Mouse (Mus musculus) limb, embryonic 11.5 days (tissue): ENCODE data around the gene Obp2a. TPM values are rescaled to one million over a fixed set of nuclear protein-coding genes. Genes with fewer than 3 reads are reported as not detected.
"Not testable (repeated sequence)": the region's sequence is repeated elsewhere in the genome, so short reads cannot be mapped to it uniquely, and the experiment has no call there.

Experiments
- ATAC-seq: fragments of 200-750 bp; cut with Nextera tagmentation; 2 replicates; pipeline ENCODE4 v1.8.0; 2017; ENCODE audit warnings: low read depth; ENCODE audit not compliant: insufficient number of reproducible peaks, low FRiP score, low TSS enrichment
- DNase-seq: peaks from one replicate; pipeline ENCODE4 v3.0.0-alpha.2; 2015; ENCODE audit warnings: low spot score
- H3K27ac ChIP-seq: fragments of 300-500 bp; sonication (generic); replicated peaks from 2 replicates; pipeline ENCODE4 v1.5.1; 2014; ENCODE audit warnings: low read depth, mild to moderate bottlenecking, low read length
- H3K27me3 ChIP-seq: fragments of 300-500 bp; sonication (generic); 2 replicates; pipeline ENCODE4 v1.6.1; 2014; ENCODE audit warnings: mild to moderate bottlenecking, low read length, mixed read lengths; ENCODE audit not compliant: control insufficient read depth, insufficient read depth
- H3K36me3 ChIP-seq: fragments of 300-500 bp; sonication (generic); 2 replicates; pipeline ENCODE4 v1.6.1; 2014; ENCODE audit warnings: mild to moderate bottlenecking, low read length, moderate library complexity, mixed read lengths; ENCODE audit not compliant: control insufficient read depth, insufficient read depth
- H3K4me1 ChIP-seq: fragments of 300-500 bp; sonication (generic); 2 replicates; pipeline ENCODE4 v1.6.1; 2014; ENCODE audit warnings: low read length, mixed read lengths; ENCODE audit not compliant: control insufficient read depth, insufficient read depth
- H3K4me2 ChIP-seq: fragments of 300-500 bp; sonication (generic); 2 replicates; pipeline ENCODE4 v1.6.1; 2014; ENCODE audit warnings: low read depth, mild to moderate bottlenecking, moderate library complexity; ENCODE audit not compliant: severe bottlenecking
- H3K4me3 ChIP-seq: fragments of 300-500 bp; sonication (generic); 2 replicates; pipeline ENCODE4 v1.5.1; 2014; ENCODE audit warnings: low read depth, low read length
- H3K9ac ChIP-seq: fragments of 300-500 bp; sonication (generic); 2 replicates; pipeline ENCODE4 v1.6.1; 2014; ENCODE audit warnings: mild to moderate bottlenecking, low read length
- H3K9me3 ChIP-seq: fragments of 300-500 bp; sonication (generic); 2 replicates; pipeline ENCODE4 v1.6.1; 2016; ENCODE audit warnings: low read length; ENCODE audit not compliant: control insufficient read depth
- WGBS: fragments of 180-500 bp; shearing (Covaris S2); extraction: QIAGEN DNeasy Blood & Tissue Kit; methylation state at CpG from one replicate; pipeline ENCODE4 v1.1.7; 2014; 5-methylcytosine and 5-hydroxymethylcytosine counted together
- polyA plus RNA-seq: library from polyadenylated mRNA; unstranded; fragments of >200 nt; fragmentation: Nextera tagmentation; extraction: Ambion mirVana; gene quantifications from 2 replicates; pipeline ENCODE4 v1.2.1, GENCODE M21; 2014

Gene Obp2a
- polyA plus RNA-seq, 1 experiment from 2014 or later: not detected

GRCm38 (mm10) chr2:25733199-25733930 lies 33.5 kb downstream of the Obp2a start:
- no peak overlapping the region for H3K4me3 ChIP-seq

GRCm38 (mm10) chr2:25736709-25737108 lies 36.9 kb downstream of the Obp2a start, which contains the start of gene Obp2b:
Obp2b (plus strand) TSS chr2:25737009.
- not testable (repeated sequence) for H3K4me2 ChIP-seq, H3K9me3 ChIP-seq, H3K4me3 ChIP-seq, H3K4me1 ChIP-seq, H3K36me3 ChIP-seq, ATAC-seq, H3K9ac ChIP-seq, DNase-seq, H3K27ac ChIP-seq, H3K27me3 ChIP-seq
- 89% methylated on average over 3 of the region's 3 CpGs for WGBS

More at GRCm38 (mm10) chr2:25733199-25733930, 33.5 kb downstream of the Obp2a start:
- no peaks in the 10 kb centered on the region for H3K9me3 ChIP-seq
- no peak for ATAC-seq
- WGBS: 78% methylated on average over 2 of the region's 2 CpGs
- DNase-seq: no peak
- H3K27ac ChIP-seq: no peak overlapping the region
- H3K27me3 ChIP-seq: no peaks in the 10 kb centered on the region
- H3K9ac ChIP-seq: no peak overlapping the region
- no peaks in the 10 kb centered on the region for H3K4me1 ChIP-seq
- H3K36me3 ChIP-seq: no peaks in the 10 kb centered on the region
- no peak overlapping the region for H3K4me2 ChIP-seq

GRCm38 (mm10) chr2:25741671-25742070 lies 41.8 kb downstream of the Obp2a start:
- Histone ChIP-seq H3K9me3 (no peaks in the 10 kb centered on the region), H3K4me3 (no peak overlapping the region), H3K27ac (no peak overlapping the region), H3K36me3 (no peaks in the 10 kb centered on the region), H3K9ac (no peak overlapping the region), H3K27me3 (no peaks in the 10 kb centered on the region), H3K4me1 (no peaks in the 10 kb centered on the region), H3K4me2 (no peak overlapping the region)
- ATAC-seq (no peak), DNase-seq (no peak)
- 69% methylated on average over 1 of the region's 1 CpGs for WGBS

Other genes starting within 250 kb of the Obp2a start
- 0.81 TPM in 1 of 2 replicates, not detected in the other for gene Clic3, start 243.2 kb upstream of the Obp2a start, polyA plus RNA-seq
- gene Paxx, start 238.9 kb upstream of the Obp2a start, polyA plus RNA-seq: 15.0 and 18.1 TPM in 2 replicates
- not detected in 2 replicates for gene Ptgds, start 230.0 kb upstream of the Obp2a start, polyA plus RNA-seq
- gene Lcn12, start 206.1 kb upstream of the Obp2a start, polyA plus RNA-seq: not detected in 2 replicates
- gene Fbxw5, start 199.3 kb upstream of the Obp2a start, polyA plus RNA-seq: 68.0 and 72.3 TPM in 2 replicates
- gene C8g, start 198.3 kb upstream of the Obp2a start, polyA plus RNA-seq: 5.6 and 5.8 TPM in 2 replicates
- gene Traf2, start 153.1 kb upstream of the Obp2a start, polyA plus RNA-seq: 40.0 and 40.6 TPM in 2 replicates
- gene Edf1, start 142.2 kb upstream of the Obp2a start, polyA plus RNA-seq: 324 and 330 TPM in 2 replicates
- gene Mamdc4, start 125.2 kb upstream of the Obp2a start, polyA plus RNA-seq: 3.1 and 7.0 TPM in 2 replicates
- gene Phpt1, start 124.8 kb upstream of the Obp2a start, polyA plus RNA-seq: 161 and 162 TPM in 2 replicates
- 0.04 TPM in 1 of 2 replicates, not detected in the other for gene Ajm1, start 118.3 kb upstream of the Obp2a start, polyA plus RNA-seq
- gene Rabl6, start 91.5 kb upstream of the Obp2a start, polyA plus RNA-seq: 59.3 and 65.6 TPM in 2 replicates
- 0.15 and 0.16 TPM in 2 replicates for gene Ccdc183, start 82.4 kb upstream of the Obp2a start, polyA plus RNA-seq
- gene Tmem141, start 78.0 kb upstream of the Obp2a start, polyA plus RNA-seq: 18.7 and 20.7 TPM in 2 replicates
- gene Fcna, start 72.0 kb upstream of the Obp2a start, polyA plus RNA-seq: 0.35 and 0.54 TPM in 2 replicates
- gene Lcn8, start 46.9 kb upstream of the Obp2a start, polyA plus RNA-seq: not detected in 2 replicates
- not detected in 2 replicates for gene Lcn5, start 42.1 kb upstream of the Obp2a start, polyA plus RNA-seq
- not detected in 2 replicates for gene Lcn6, start 23.3 kb upstream of the Obp2a start, polyA plus RNA-seq
- gene Lcn10, start 17.3 kb upstream of the Obp2a start, polyA plus RNA-seq: not detected in 2 replicates
- gene Bmyc, start 6.7 kb downstream of the Obp2a start, polyA plus RNA-seq: 73.9 and 79.2 TPM in 2 replicates
- gene Obp2b, start 37.0 kb downstream of the Obp2a start, polyA plus RNA-seq: not detected in 2 replicates
- gene Lcn3, start 65.5 kb downstream of the Obp2a start, polyA plus RNA-seq: not detected in 2 replicates
- gene Lcn11, start 77.0 kb downstream of the Obp2a start, polyA plus RNA-seq: not detected in 2 replicates
- gene Gm13539, start 82.2 kb downstream of the Obp2a start, polyA plus RNA-seq: 0.37 and 0.60 TPM in 2 replicates
- gene Glt6d1, start 115.8 kb downstream of the Obp2a start, polyA plus RNA-seq: not detected in 2 replicates
- gene Lcn9, start 123.1 kb downstream of the Obp2a start, polyA plus RNA-seq: not detected in 2 replicates
- gene Sohlh1, start 147.2 kb downstream of the Obp2a start, polyA plus RNA-seq: not detected in 2 replicates
- 0.13 and 0.24 TPM in 2 replicates for gene Kcnt1, start 163.7 kb downstream of the Obp2a start, polyA plus RNA-seq